Mouse (Mus musculus): ENCODE results near the gene Icos. TPM values are rescaled to one million over a fixed set of nuclear protein-coding genes. Genes with fewer than 3 reads are reported as not detected.

Icos gene
- not detected in 2 replicates for total RNA-seq (2012; rRNA removed)

DNA sequence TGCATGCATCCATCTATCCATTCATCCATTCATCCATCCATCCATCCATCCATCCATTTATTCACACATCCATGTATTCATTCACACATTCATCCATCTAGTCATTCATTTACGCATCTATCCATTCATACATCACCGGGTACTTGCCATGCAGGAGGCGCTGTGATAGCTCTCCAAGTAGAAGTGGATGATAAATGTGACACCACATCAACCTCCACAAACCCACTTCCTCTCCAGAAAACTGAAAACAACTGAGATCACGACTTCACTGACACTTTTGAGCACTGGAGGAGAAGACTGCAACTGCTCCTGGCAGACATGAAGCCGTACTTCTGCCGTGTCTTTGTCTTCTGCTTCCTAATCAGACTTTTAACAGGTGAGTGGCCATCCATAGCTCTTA is at the start of gene Icos:
TSS of gene Icos (plus strand) at position 287 of the 400 bp plus-strand sequence.
- Histone ChIP-seq H3K4me3 (ENCODE audit: insufficient read depth in 1 of 2, low read depth in 1 of 2, low read length in 2 of 2, poor library complexity in 1 of 2, severe bottlenecking in 1 of 2) (no peak within 1 kb of the TSS), H3K36me3 (ENCODE audit: control insufficient read depth, insufficient read depth, low read length, poor library complexity, severe bottlenecking) (no peaks in the 10 kb centered on the region), H3K27ac (ENCODE audit: insufficient read depth, low read depth, low read length, poor library complexity, severe bottlenecking) (no peak within 1 kb of the TSS), H3K9me3 (ENCODE audit: control insufficient read depth, insufficient read depth, low read depth, low read length) (no peaks in the 10 kb centered on the region), H3K4me1 (ENCODE audit: control insufficient read depth in 2 of 2, insufficient read depth in 2 of 2, low read length in 2 of 2, poor library complexity in 1 of 2) (no peaks in the 10 kb centered on the region), H3K9ac (ENCODE audit: insufficient read depth, low read depth, low read length, poor library complexity, severe bottlenecking) (no peak within 1 kb of the TSS)
- no peak for DNase-seq (ENCODE audit: low read depth, low spot score)
- in situ Hi-C loops (cut with MboI; ENCODE audit: low sequenced_read_pairs in 2 of 2, unreplicated experiment in 2 of 2): no loop called here
- no peak for TF ChIP-seq CHD2 (IDR thresholded peaks at IDR 0.05; ENCODE audit: low read depth, low read length)
- TF ChIP-seq MAFK (IDR thresholded peaks at IDR 0.05; ENCODE audit: insufficient read depth, low read depth, low read length): no peak
- TF ChIP-seq ZC3H11A (IDR thresholded peaks at IDR 0.05; ENCODE audit: borderline replicate concordance, low read depth, low read length): no peak
- no peak for TF ChIP-seq ZNF384 (IDR thresholded peaks at IDR 0.05; ENCODE audit: low read depth, low read length)
- no peak for TF ChIP-seq HCFC1 (IDR thresholded peaks at IDR 0.05; ENCODE audit: borderline replicate concordance, insufficient read depth, low read length)

DNA sequence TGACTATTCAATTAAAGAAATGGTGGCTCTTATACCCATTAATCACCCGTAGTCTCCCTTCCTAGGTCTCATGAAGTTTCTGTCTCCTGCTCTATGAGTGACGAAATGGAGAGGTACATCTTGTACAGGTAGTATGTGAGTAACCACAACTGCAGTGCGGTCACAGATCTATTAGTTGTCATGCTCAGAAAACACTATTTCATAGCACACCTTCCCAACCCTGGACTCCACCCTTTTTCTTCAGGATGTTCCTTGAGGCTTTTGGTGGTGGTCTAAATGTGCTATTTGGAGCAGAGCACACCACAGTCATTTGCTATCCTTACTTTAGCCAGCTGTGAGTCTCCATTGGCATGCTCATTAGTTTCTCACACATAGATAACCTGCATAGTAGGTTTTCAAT is 48.7 kb upstream of the Icos start:
- in situ Hi-C loops (cut with MboI; ENCODE audit: low sequenced_read_pairs in 2 of 2, unreplicated experiment in 2 of 2): no loop called here
- Histone ChIP-seq H3K9me3 (ENCODE audit: control insufficient read depth, insufficient read depth, low read depth, low read length) (no peaks in the 10 kb centered on the region), H3K27ac (ENCODE audit: insufficient read depth, low read depth, low read length, poor library complexity, severe bottlenecking) (no peak overlapping the region), H3K4me1 (ENCODE audit: control insufficient read depth in 2 of 2, insufficient read depth in 2 of 2, low read length in 2 of 2, poor library complexity in 1 of 2) (no peaks in the 10 kb centered on the region), H3K36me3 (ENCODE audit: control insufficient read depth, insufficient read depth, low read length, poor library complexity, severe bottlenecking) (no peaks in the 10 kb centered on the region), H3K9ac (ENCODE audit: insufficient read depth, low read depth, low read length, poor library complexity, severe bottlenecking) (no peak overlapping the region), H3K4me3 (ENCODE audit: insufficient read depth in 1 of 2, low read depth in 1 of 2, low read length in 2 of 2, poor library complexity in 1 of 2, severe bottlenecking in 1 of 2) (no peak overlapping the region)
- DNase-seq (ENCODE audit: low read depth, low spot score): no peak
- TF ChIP-seq CHD2 (IDR thresholded peaks at IDR 0.05; ENCODE audit: low read depth, low read length): no peak
- TF ChIP-seq ZC3H11A (IDR thresholded peaks at IDR 0.05; ENCODE audit: borderline replicate concordance, low read depth, low read length): no peak
- no peak for TF ChIP-seq ZNF384 (IDR thresholded peaks at IDR 0.05; ENCODE audit: low read depth, low read length)
- no peak for TF ChIP-seq HCFC1 (IDR thresholded peaks at IDR 0.05; ENCODE audit: borderline replicate concordance, insufficient read depth, low read length)
- TF ChIP-seq MAFK (IDR thresholded peaks at IDR 0.05; ENCODE audit: insufficient read depth, low read depth, low read length): no peak

DNA sequence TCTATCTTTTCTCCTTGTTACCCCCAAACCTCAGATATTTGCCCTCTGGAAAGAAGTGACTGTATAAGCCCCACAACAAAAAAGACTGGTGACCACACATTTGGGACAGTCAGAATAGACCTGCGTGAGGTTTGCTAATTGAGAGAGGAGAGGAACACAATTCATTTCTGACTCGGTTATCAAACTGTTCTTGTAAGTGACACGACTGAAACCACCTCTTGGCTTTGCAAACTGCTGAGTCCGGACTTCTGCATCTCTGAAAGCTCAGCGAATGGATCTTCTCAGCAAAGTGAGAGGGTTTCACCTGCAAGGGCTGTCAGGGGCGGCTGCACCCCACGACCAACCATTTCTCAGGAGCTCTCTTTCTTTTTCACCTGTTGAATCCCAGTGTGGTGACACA is 47.3 kb upstream of the Icos start:
- H3K9me3 ChIP-seq (ENCODE audit: control insufficient read depth, insufficient read depth, low read depth, low read length): no peaks in the 10 kb centered on the region
- no peak for DNase-seq (ENCODE audit: low read depth, low spot score)
- no peaks in the 10 kb centered on the region for H3K4me1 ChIP-seq (ENCODE audit: control insufficient read depth in 2 of 2, insufficient read depth in 2 of 2, low read length in 2 of 2, poor library complexity in 1 of 2)
- no peak overlapping the region for H3K27ac ChIP-seq (ENCODE audit: insufficient read depth, low read depth, low read length, poor library complexity, severe bottlenecking)
- H3K4me3 ChIP-seq (ENCODE audit: insufficient read depth in 1 of 2, low read depth in 1 of 2, low read length in 2 of 2, poor library complexity in 1 of 2, severe bottlenecking in 1 of 2): no peak overlapping the region
- H3K36me3 ChIP-seq (ENCODE audit: control insufficient read depth, insufficient read depth, low read length, poor library complexity, severe bottlenecking): no peaks in the 10 kb centered on the region
- in situ Hi-C loops (cut with MboI; ENCODE audit: low sequenced_read_pairs in 2 of 2, unreplicated experiment in 2 of 2): no loop called here
- no peak overlapping the region for H3K9ac ChIP-seq (ENCODE audit: insufficient read depth, low read depth, low read length, poor library complexity, severe bottlenecking)
- TF ChIP-seq MAFK (IDR thresholded peaks at IDR 0.05; ENCODE audit: insufficient read depth, low read depth, low read length): no peak
- TF ChIP-seq HCFC1 (IDR thresholded peaks at IDR 0.05; ENCODE audit: borderline replicate concordance, insufficient read depth, low read length): no peak
- TF ChIP-seq CHD2 (IDR thresholded peaks at IDR 0.05; ENCODE audit: low read depth, low read length): no peak
- no peak for TF ChIP-seq ZNF384 (IDR thresholded peaks at IDR 0.05; ENCODE audit: low read depth, low read length)
- no peak for TF ChIP-seq ZC3H11A (IDR thresholded peaks at IDR 0.05; ENCODE audit: borderline replicate concordance, low read depth, low read length)

DNA sequence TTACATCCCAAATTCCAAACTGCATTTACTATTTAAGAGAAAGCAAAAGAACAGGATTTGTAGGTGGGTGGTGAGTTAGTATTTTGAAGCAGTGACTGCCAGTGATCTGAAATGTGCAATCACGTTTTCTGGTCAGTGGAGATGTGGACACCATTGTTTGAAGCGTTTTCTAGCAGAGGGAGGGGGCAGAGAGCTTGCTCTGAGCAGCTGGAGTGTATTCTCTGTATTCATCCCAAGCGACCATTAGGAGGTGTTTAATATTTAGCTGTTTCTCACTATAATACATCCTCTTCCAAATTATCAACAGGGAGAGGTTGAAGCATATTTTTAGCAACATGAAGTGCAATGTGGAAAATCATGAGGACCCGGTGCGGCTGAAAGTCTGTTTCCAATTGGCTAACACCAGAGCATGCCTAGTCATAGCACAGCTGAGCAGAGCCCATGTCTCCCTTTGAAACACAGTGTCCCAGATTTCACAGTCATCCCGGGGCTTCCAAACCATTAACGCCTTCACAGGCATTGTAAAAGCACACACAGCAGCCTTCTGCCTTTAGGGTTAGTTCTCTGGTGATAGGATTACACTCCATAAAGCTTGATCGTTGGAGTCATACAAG is 41.7 kb upstream of the Icos start:
- in situ Hi-C loops (cut with MboI; ENCODE audit: low sequenced_read_pairs in 2 of 2, unreplicated experiment in 2 of 2): no loop called here
- no peak overlapping the region for H3K27ac ChIP-seq (ENCODE audit: insufficient read depth, low read depth, low read length, poor library complexity, severe bottlenecking)
- H3K4me3 ChIP-seq (ENCODE audit: insufficient read depth in 1 of 2, low read depth in 1 of 2, low read length in 2 of 2, poor library complexity in 1 of 2, severe bottlenecking in 1 of 2): no peak overlapping the region
- H3K4me1 ChIP-seq (ENCODE audit: control insufficient read depth in 2 of 2, insufficient read depth in 2 of 2, low read length in 2 of 2, poor library complexity in 1 of 2): no peaks in the 10 kb centered on the region
- no peaks in the 10 kb centered on the region for H3K9me3 ChIP-seq (ENCODE audit: control insufficient read depth, insufficient read depth, low read depth, low read length)
- no peaks in the 10 kb centered on the region for H3K36me3 ChIP-seq (ENCODE audit: control insufficient read depth, insufficient read depth, low read length, poor library complexity, severe bottlenecking)
- no peak overlapping the region for H3K9ac ChIP-seq (ENCODE audit: insufficient read depth, low read depth, low read length, poor library complexity, severe bottlenecking)
- DNase-seq (ENCODE audit: low read depth, low spot score): no peak
- TF ChIP-seq CHD2 (IDR thresholded peaks at IDR 0.05; ENCODE audit: low read depth, low read length) (no peak), ZNF384 (IDR thresholded peaks at IDR 0.05; ENCODE audit: low read depth, low read length) (no peak), MAFK (IDR thresholded peaks at IDR 0.05; ENCODE audit: insufficient read depth, low read depth, low read length) (no peak), HCFC1 (IDR thresholded peaks at IDR 0.05; ENCODE audit: borderline replicate concordance, insufficient read depth, low read length) (no peak), ZC3H11A (IDR thresholded peaks at IDR 0.05; ENCODE audit: borderline replicate concordance, low read depth, low read length) (no peak)
